Mouse (Mus musculus) C2C12 (cell line): ENCODE data around the gene Lair1.

Source experiments
- CEBPB ChIP-seq: IDR thresholded peaks from one replicate; pipeline ENCODE4 v1.6.1; 2011; ENCODE audit warnings: low read depth, mild to moderate bottlenecking, control low read depth, moderate library complexity
- CTCF ChIP-seq: IDR thresholded peaks from one replicate; pipeline ENCODE4 v1.5.1; 2011; ENCODE audit not compliant: control insufficient read depth, insufficient read depth, insufficient read length
- FOSL1 ChIP-seq: IDR thresholded peaks from one replicate; pipeline ENCODE4 v1.8.0; 2011; ENCODE audit warnings: mild to moderate bottlenecking, low read length; ENCODE audit not compliant: poor library complexity, insufficient read depth, severe bottlenecking
- MYOG ChIP-seq: IDR thresholded peaks from one replicate; pipeline ENCODE4 v1.6.1; 2011; ENCODE audit not compliant: control insufficient read depth, insufficient read length; ENCODE audit errors: extremely low read depth
- USF1 ChIP-seq: IDR thresholded peaks from one replicate; pipeline ENCODE4 v1.6.1; 2011; ENCODE audit warnings: low read depth, mild to moderate bottlenecking, control low read depth, moderate library complexity

DNA sequence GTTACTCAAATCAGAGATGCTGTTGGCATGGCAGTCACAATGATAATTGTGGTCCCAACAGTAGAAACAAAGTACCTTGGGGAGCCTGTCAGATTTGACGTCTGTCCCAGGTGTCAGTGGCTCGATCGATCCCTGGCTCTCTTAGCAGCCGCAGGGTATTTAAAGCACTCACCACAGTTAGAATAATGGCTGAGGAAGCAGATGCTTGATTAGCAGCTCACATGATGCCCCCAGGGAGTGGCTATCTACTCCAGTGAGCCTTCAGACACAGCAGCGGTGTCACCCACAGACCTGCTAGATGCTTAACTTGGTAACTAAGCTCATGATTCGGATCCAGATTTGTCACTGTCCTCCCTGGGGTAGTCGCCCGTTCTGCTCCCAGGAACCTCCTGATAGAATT is 28.2 kb upstream of the Lair1 start:
- no peak for TF ChIP-seq CTCF
- no peak for TF ChIP-seq CEBPB
- TF ChIP-seq USF1, result no peak
- TF ChIP-seq MYOG, result no peak
- no peak for TF ChIP-seq FOSL1
